Mouse (Mus musculus) brain, embryonic 14.5 days (tissue): ENCODE results near the gene Ly75. TPM values are rescaled to one million over a fixed set of nuclear protein-coding genes. Genes with fewer than 3 reads are reported as not detected.
A peak's percentile ranks its signal among the peaks of the same experiment; 100 is the strongest.

Experiments used
- DNase-seq: peaks from one replicate; pipeline ENCODE4 v3.0.0-alpha.2; 2011; ENCODE audit warnings: low read depth
- CTCF ChIP-seq: fragments of 200-500 bp; IDR thresholded peaks from 2 replicates; pipeline ENCODE4 v1.5.1; 2012; ENCODE audit warnings: inconsistent platforms, mild to moderate bottlenecking, moderate library complexity, borderline replicate concordance; ENCODE audit not compliant: insufficient read depth, insufficient read length; ENCODE audit errors: extremely low read depth
- POLR2A ChIP-seq: fragments of 200-500 bp; IDR thresholded peaks from 2 replicates; pipeline ENCODE4 v1.6.1; 2012; ENCODE audit warnings: mild to moderate bottlenecking, inconsistent platforms, borderline replicate concordance; ENCODE audit not compliant: poor library complexity, insufficient read depth, insufficient read length, severe bottlenecking; ENCODE audit errors: extremely low read depth
- polyA plus RNA-seq: library from polyadenylated mRNA; depleted of rRNA; stranded (reverse); fragments of >200 nt; gene quantifications from 2 replicates; pipeline ENCODE4 v1.2.3, GENCODE M21; 2012; rRNA removed

Ly75 gene
- 0.57 and 0.86 TPM in 2 replicates for polyA plus RNA-seq

DNA sequence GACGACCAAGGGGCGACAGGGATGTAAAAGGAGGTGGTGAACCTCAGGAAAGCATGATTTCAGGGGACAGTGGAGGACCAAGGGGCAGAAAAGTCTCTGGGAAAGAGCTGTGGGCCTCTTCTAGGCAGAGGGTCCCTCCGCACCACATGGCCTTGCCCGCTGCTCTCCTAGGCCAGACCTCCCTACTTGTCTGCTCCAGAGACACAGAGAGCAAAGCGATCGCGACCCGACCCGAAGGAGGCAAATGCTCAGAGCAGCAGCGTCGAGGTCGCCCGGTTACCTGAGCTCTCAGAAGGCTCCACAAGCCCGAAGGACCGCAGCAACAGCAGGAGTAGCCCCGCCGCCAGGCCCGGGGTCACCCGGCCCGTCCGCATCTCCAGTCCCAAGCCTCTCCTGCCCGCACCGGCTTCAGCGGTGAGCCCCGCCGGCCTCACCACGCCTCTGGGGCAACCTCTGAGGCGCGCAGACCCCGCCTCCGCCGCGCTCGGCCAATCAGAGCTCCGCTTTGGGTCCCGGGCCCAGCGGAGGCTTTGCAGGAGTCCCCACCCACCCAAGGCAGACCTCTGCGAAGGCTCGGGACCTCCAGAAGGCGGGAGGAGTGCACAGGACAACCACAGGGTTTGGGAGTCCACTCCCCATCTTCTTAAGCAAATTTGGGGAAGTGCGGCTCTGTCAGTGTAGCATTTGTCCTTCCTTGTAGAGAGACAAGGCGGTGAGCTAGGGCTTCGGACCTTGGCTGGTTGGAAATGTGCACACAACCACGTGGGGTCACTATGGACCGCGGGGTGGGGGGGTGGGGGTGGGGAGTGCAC lies at the start of gene Ly75:
Ly75 (minus strand) TSS at position 446 of the 812 bp plus-strand sequence.
- DNase-seq = peak; percentile 89
- TF ChIP-seq CTCF = no peak

- TF ChIP-seq CTCF (no peak), POLR2A (no peak)
- DNase-seq = no peak
These were observed 47.4 kb upstream of the Ly75 start for GRCm38 (mm10) chr2:60430315-60431021.

- peak; percentile 82 for DNase-seq
- TF ChIP-seq CTCF (peak; percentile 81), POLR2A (no peak)
These were observed 35.0 kb upstream of the Ly75 start for GRCm38 (mm10) chr2:60418075-60418474.

DNA sequence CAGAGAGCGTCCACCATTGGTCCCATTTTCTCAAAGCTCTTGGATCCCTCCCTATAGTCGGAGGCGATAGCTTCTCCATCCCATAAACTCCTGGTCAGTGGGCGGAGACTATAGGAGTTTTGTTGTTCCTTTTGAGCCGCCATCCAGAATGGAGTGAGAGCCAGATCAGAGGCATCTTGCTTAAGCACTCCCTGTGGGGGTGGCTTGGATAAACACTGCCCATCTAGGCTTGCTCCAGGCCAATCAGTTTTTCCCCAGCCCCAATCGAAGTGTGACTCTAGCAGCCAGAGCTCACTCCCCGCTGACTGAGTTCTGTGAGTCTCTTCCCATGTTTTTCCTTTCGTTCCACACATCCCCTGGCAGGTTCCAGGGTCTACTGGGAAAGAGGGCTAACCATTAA lies 31.2 kb upstream of the Ly75 start:
- TF ChIP-seq POLR2A (no peak), CTCF (no peak)
- no peak for DNase-seq

- no peak for DNase-seq
- TF ChIP-seq POLR2A (no peak), CTCF (no peak)
These were observed 30.0 kb upstream of the Ly75 start for GRCm38 (mm10) chr2:60413006-60413650.

- DNase-seq = no peak
- TF ChIP-seq POLR2A (no peak), CTCF (no peak)
These were observed 28.1 kb upstream of the Ly75 start for GRCm38 (mm10) chr2:60411181-60411580.

DNA sequence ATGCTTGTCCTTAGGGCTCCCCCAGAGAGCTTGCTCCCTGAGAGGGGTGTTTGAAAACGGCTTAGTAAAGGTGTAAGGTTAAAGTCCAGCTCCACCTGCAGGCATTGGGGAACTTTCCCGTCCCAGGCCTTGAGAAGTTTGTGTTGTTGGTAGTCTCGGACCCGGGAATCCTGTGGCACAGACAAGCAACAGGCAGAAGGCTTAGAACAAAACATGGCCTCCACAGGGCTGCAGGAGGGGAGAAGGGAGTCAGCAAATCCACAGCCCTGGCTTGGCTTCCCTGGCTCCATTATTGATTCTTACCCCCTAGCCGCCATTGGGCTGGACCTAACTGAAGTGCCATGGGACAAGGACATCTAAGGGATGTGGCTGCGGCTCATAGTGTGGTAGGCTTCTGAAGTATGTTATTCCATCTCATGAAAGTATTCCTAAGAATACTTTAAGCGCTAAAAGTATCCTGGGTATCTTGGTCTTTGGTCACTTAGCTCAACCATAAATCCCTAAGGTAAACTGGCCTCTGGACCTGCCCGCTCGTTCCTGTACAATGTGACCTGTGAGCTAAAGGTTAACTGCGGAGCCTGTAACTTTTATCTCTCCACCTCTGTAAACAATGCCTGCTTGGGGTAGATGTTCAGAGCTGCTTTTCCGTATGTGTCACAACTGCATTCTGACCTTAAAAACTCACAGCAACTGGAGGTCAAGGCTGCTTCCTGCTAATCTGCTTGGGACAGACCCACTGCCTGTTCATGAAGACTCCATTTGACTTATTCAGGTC lies 27.1 kb upstream of the Ly75 start:
- DNase-seq = no peak

GRCm38 (mm10) chr2:60409194-60409593 lies 26.1 kb upstream of the Ly75 start:
- DNase-seq = peak; percentile 32
- TF ChIP-seq POLR2A (no peak), CTCF (no peak)

More for the DNA sequence above, 27.1 kb upstream of the Ly75 start:
- TF ChIP-seq CTCF (no peak), POLR2A (no peak)

DNA sequence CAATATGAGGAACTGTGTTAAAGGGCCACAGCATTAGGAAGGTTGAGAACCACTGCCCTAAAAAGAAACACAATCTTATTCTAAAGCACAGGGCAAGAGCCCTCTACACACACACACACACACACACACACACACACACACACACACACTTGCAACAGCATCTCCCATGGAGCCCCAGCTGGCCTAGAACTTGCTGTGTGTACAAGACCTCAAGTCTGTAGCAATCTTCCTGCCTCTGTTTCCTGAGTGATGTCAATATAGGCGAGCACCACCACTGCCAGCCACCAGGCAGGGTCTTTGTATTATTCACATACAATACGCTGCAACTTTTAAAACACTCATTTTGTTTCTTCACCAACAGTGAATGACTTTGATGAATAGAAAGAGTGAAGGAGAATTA lies 24.3 kb upstream of the Ly75 start:
- TF ChIP-seq CTCF (no peak), POLR2A (no peak)
- DNase-seq = no peak

DNA sequence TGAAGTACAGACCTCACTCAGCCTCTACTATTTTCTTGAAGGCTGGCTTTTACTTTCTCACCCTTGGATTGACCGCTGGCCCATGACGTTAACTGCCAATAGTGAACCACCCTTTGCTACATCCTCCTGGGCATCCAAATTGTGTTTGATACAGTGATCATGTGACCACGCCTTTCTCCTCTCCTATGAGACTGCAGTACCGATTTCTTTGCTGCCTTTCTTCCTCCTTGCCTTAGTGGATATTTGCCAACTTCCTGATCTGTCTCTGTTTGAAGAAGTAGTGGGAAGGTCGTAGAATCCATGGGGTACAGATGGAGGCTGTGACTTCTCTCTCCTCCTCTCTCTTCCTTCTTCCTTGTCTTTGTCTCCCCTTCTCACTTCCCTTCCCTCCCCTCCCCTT lies 22.3 kb upstream of the Ly75 start:
- no peak for DNase-seq
- TF ChIP-seq CTCF (no peak), POLR2A (no peak)

GRCm38 (mm10) chr2:60404763-60405162 lies 21.7 kb upstream of the Ly75 start:
- no peak for TF ChIP-seq CTCF
- no peak for TF ChIP-seq POLR2A
- DNase-seq = no peak
